Mouse (Mus musculus): ENCODE results near the gene Agrn. TPM values are rescaled to one million over a fixed set of nuclear protein-coding genes. Genes with fewer than 3 reads are reported as not detected.

Gene Agrn
- total and polyA plus RNA-seq, 3 experiments: 24.3 to 50.4 (median 26.9) TPM

- intact Hi-C loops (cut with DNase I): no loop called here
- 65% methylated on average over 13 of the region's 13 CpGs for WGBS
- H3K27me3 ChIP-seq (ENCODE audit: control insufficient read depth, insufficient read depth, low read length): no peaks in the 10 kb centered on the region
- TF ChIP-seq POLR2A (IDR thresholded peaks at IDR 0.05; ENCODE audit: insufficient read depth, low read depth, low read length) (no peak), CTCF (IDR thresholded peaks at IDR 0.05) (no peak), EP300 (IDR thresholded peaks at IDR 0.05; ENCODE audit: insufficient read depth, low read depth, low read length) (no peak)
- no peak overlapping the region for H3K27ac ChIP-seq
- peaks cover 2% of the 10 kb centered on the region; the same call in 1 of the 2 replicates for H3K36me3 ChIP-seq (ENCODE audit: control insufficient read depth, insufficient read depth, low read length)
- DNase-seq: no peak
- no peak overlapping the region for H3K4me3 ChIP-seq
- no peaks in the 10 kb centered on the region for H3K79me2 ChIP-seq (replicated peaks; ENCODE audit: control insufficient read depth, insufficient read depth, low read length)
- peaks cover 3% of the 10 kb centered on the region for H3K4me1 ChIP-seq (ENCODE audit: control insufficient read depth, insufficient read depth, low read length)
- no peak overlapping the region for H3K9ac ChIP-seq (ENCODE audit: low read depth, low read length)
Observed at GRCm38 (mm10) chr4:156209963-156210635, 12.8 kb upstream of the Agrn start.

GRCm38 (mm10) chr4:156208872-156209271 is 11.6 kb upstream of the Agrn start:
- TF ChIP-seq EP300 (IDR thresholded peaks at IDR 0.05; ENCODE audit: insufficient read depth, low read depth, low read length): no peak
- no peak for TF ChIP-seq POLR2A (IDR thresholded peaks at IDR 0.05; ENCODE audit: insufficient read depth, low read depth, low read length)
- TF ChIP-seq CTCF (IDR thresholded peaks at IDR 0.05): no peak
- peaks cover 2% of the 10 kb centered on the region; the same call in 1 of the 2 replicates for H3K36me3 ChIP-seq (ENCODE audit: control insufficient read depth, insufficient read depth, low read length)
- WGBS: 92% methylated on average over 4 of the region's 4 CpGs

GRCm38 (mm10) chr4:156203413-156204131 is 6.3 kb upstream of the Agrn start:
- Histone ChIP-seq H3K4me1 (ENCODE audit: control insufficient read depth, insufficient read depth, low read length) (peaks cover 16% of the 10 kb centered on the region), H3K79me2 (replicated peaks; ENCODE audit: control insufficient read depth, insufficient read depth, low read length) (no peaks in the 10 kb centered on the region), H3K36me3 (ENCODE audit: control insufficient read depth, insufficient read depth, low read length) (peaks cover 2% of the 10 kb centered on the region; the same call in 1 of the 2 replicates), H3K27me3 (ENCODE audit: control insufficient read depth, insufficient read depth, low read length) (no peaks in the 10 kb centered on the region), H3K4me3 (peak overlapping the region; percentile 80), H3K27ac (peak overlapping the region; percentile 91), H3K9ac (ENCODE audit: low read depth, low read length) (peak overlapping the region; percentile 81)
- no peak for TF ChIP-seq EP300 (IDR thresholded peaks at IDR 0.05; ENCODE audit: insufficient read depth, low read depth, low read length)
- no peak for TF ChIP-seq POLR2A (IDR thresholded peaks at IDR 0.05; ENCODE audit: insufficient read depth, low read depth, low read length)
- TF ChIP-seq CTCF (IDR thresholded peaks at IDR 0.05): no peak
- DNase-seq: peak; percentile 32 to 55
- 2% methylated on average over 49 of the region's 49 CpGs for WGBS
- intact Hi-C loops (cut with DNase I): loop anchor here (2.0 kb wide), 2 partner anchors 31 to 95 kb away; partner anchors contain the start of genes 9430015G10Rik and Plekhn1

More at GRCm38 (mm10) chr4:156208872-156209271, 11.6 kb upstream of the Agrn start:
- Histone ChIP-seq H3K4me1 (ENCODE audit: control insufficient read depth, insufficient read depth, low read length) (peaks cover 7% of the 10 kb centered on the region), H3K79me2 (replicated peaks; ENCODE audit: control insufficient read depth, insufficient read depth, low read length) (no peaks in the 10 kb centered on the region), H3K27me3 (ENCODE audit: control insufficient read depth, insufficient read depth, low read length) (no peaks in the 10 kb centered on the region), H3K27ac (no peak overlapping the region), H3K9ac (ENCODE audit: low read depth, low read length) (no peak overlapping the region), H3K4me3 (no peak overlapping the region)
- intact Hi-C loops (cut with DNase I): no loop called here
- DNase-seq: no peak

GRCm38 (mm10) chr4:156203001-156203412 is 5.7 kb upstream of the Agrn start, which contains the start of gene AW011738:
AW011738 (plus strand) TSS chr4:156203304.
- TF ChIP-seq CTCF (IDR thresholded peaks at IDR 0.05) (no peak), POLR2A (IDR thresholded peaks at IDR 0.05; ENCODE audit: insufficient read depth, low read depth, low read length) (peak; percentile 71; the same call in 1 of the 2 replicates)
- Histone ChIP-seq H3K79me2 (replicated peaks; ENCODE audit: control insufficient read depth, insufficient read depth, low read length) (no peaks in the 10 kb centered on the region), H3K4me1 (ENCODE audit: control insufficient read depth, insufficient read depth, low read length) (peaks cover 18% of the 10 kb centered on the region), H3K36me3 (ENCODE audit: control insufficient read depth, insufficient read depth, low read length) (peaks cover 2% of the 10 kb centered on the region; the same call in 1 of the 2 replicates), H3K27me3 (ENCODE audit: control insufficient read depth, insufficient read depth, low read length) (no peaks in the 10 kb centered on the region), H3K4me3 (peak within 1 kb of the TSS; percentile 80), H3K9ac (ENCODE audit: low read depth, low read length) (peak within 1 kb of the TSS; percentile 81), H3K27ac (peak within 1 kb of the TSS; percentile 91)
- intact Hi-C loops (cut with DNase I): loop anchor here (2.0 kb wide), 2 partner anchors 32 to 94 kb away; partner anchors contain the start of genes 9430015G10Rik and Plekhn1
- under 1% methylated on average over 36 of the region's 39 CpGs for WGBS
- peak; percentile 83 to 87 for DNase-seq

- Histone ChIP-seq H3K4me1 (ENCODE audit: control insufficient read depth, insufficient read depth, low read length) (peaks cover 18% of the 10 kb centered on the region), H3K27ac (peak overlapping the region; percentile 91), H3K4me3 (peak overlapping the region; percentile 80), H3K36me3 (ENCODE audit: control insufficient read depth, insufficient read depth, low read length) (peaks cover 2% of the 10 kb centered on the region; the same call in 1 of the 2 replicates), H3K79me2 (replicated peaks; ENCODE audit: control insufficient read depth, insufficient read depth, low read length) (no peaks in the 10 kb centered on the region), H3K9ac (ENCODE audit: low read depth, low read length) (peak overlapping the region; percentile 54), H3K27me3 (ENCODE audit: control insufficient read depth, insufficient read depth, low read length) (no peaks in the 10 kb centered on the region)
- no peak for TF ChIP-seq EP300 (IDR thresholded peaks at IDR 0.05; ENCODE audit: insufficient read depth, low read depth, low read length)
- no peak for TF ChIP-seq POLR2A (IDR thresholded peaks at IDR 0.05; ENCODE audit: insufficient read depth, low read depth, low read length)
- no peak for TF ChIP-seq CTCF (IDR thresholded peaks at IDR 0.05)
- peak in 1 of 2 experiments; percentile 37 for DNase-seq
- intact Hi-C loops (cut with DNase I): loop anchor here (2.0 kb wide), 2 partner anchors 32 to 94 kb away; partner anchors contain the start of genes 9430015G10Rik and Plekhn1
- WGBS: 14% methylated on average over 12 of the region's 12 CpGs
Observed at GRCm38 (mm10) chr4:156202462-156202893, 5.2 kb upstream of the Agrn start.
